Mouse (Mus musculus) heart, adult 9 months (tissue): ENCODE data around the gene BC048403.
A peak's percentile ranks its signal among the peaks of the same experiment; 100 is the strongest.

Experiments used
- DNase-seq, 2 experiments: peaks; one replicate each; pipeline ENCODE4 v3.0.0; 2022; ENCODE audit warnings: low spot score in 2 of 2

The BC048403 gene

DNA sequence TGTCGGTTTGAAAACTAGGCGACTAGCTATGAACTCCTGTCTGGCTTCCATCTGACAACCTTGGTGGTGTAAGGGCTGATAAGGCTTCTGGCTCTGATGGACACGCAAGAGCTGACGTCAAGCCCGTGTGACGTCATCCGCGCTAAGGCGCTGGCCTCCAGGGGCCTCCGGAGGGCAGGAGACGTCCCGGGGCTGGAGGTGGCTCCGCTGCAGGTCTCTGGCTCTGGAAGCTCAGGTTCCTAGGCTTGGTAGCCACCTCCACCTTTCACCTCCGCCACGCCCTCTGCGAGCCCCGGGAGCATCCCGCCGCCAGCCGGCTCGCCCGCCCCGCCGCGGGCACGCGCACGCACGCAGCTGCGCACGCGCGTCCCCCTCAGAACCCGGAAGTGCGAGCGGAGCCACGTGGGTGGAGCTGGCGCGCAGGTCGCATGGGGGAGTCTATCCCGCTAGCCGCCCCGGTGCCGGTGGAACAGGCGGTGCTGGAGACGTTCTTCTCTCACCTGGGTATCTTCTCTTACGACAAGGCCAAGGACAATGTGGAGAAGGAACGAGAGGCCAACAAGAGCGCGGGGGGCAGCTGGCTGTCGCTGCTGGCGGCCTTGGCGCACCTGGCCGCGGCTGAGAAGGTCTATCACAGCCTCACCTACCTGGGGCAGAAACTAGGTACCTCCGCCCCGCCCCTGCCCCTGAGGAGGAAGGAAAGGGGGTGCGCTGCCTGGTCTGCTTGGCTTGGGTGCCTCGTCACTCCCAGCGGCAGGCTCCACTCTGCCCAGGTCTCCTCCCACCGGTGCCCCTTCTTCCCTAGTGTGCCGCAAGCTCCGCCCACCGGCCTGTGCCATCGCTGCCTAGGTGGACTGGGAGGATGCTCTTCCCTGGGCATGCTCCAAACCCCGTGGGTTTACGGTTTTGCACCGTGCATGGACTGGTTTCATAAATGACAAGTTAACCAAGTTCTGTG, at the start of gene BC048403:
BC048403 (plus strand) TSS at position 390 of the 958 bp plus-strand sequence.
- DNase-seq = peak; percentile 86 to 87

GRCm38 (mm10) chr10:121692944-121693579, 46.7 kb upstream of the BC048403 start:
- DNase-seq = no peak

DNA sequence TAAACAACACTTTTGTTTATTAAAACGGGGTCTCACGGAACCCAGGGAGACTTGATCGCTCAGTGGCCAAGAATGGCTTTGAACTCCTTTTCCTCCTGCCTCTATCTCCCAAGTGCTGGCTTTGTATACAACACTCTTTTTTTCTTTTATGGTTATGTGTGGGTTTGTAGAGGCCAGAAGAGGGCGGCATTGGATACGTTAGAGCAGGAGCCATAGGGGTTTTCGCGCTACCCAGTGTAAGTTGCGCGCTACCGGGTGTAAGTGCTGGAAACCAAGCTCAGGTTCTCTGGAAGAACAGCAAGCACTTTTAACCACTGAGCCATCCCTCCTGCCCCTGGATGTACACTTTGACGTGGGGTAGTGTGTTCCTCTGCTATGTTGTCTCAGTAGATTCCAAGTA, 45.2 kb upstream of the BC048403 start:
- DNase-seq = no peak

GRCm38 (mm10) chr10:121701296-121702248, 38.2 kb upstream of the BC048403 start:
- peak in 1 of 2 experiments; percentile 46 for DNase-seq

DNA sequence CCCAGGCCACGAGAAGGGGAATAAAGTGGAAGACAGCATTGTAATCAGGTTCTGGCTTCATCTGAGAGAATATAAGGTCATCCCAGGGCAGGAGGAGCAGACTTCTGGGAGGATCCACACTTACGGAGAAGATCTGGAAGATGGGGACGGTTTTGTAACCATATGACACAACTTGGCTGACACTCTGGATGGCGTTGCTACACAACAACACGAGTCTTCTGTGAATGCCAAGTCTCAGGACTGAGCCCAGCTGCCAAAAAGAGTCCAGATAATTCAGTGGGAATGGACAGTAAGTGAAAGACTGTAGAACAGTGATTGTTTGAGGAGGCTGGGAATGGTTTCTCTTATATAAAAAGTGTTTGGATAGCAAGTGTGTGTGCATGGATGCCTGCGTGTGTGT, 36.1 kb upstream of the BC048403 start:
- peak; percentile 69 to 76 for DNase-seq

DNA sequence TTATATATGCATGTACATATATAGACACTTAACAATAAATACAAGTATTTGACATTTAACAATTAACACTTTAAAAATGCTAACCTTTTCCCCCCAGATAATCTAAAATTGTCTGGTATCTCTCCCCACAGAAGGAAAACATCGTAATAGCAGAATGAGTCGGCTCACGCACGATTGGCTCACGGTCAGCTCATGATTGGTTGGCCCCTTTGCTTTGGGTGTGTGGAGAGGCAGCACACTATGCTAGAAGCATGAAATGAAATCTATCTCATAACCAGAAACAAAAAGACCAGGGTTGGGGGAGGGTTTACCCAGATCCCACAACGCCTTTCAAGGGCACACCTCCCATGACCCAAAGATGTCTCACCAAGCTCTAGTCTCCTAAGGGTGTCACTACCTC, 34.9 kb upstream of the BC048403 start:
- no peak for DNase-seq

- DNase-seq = peak; percentile 48 to 50
Observed at GRCm38 (mm10) chr10:121705399-121706163, 34.2 kb upstream of the BC048403 start.

DNA sequence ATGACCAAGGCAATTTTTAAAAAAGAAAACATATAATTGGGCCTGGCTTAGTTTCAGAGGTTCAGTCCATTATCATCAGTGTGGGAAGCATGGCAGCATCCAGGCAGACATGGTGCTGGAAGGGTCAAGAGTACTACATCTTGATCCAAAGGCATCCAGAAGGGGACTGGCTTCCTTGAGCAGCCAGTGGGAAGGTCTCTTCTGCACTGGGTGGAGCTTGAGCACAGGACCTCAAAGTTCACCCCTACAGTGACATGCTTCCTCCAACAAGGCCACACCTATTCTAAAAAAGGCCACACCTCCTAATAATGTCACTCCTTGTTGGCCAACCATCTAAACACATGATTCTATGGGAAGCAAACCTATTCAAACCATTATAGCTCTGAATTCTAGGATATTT, 22.9 kb upstream of the BC048403 start:
- no peak for DNase-seq

GRCm38 (mm10) chr10:121718896-121719585, 20.7 kb upstream of the BC048403 start:
- no peak for DNase-seq

GRCm38 (mm10) chr10:121720701-121721100, 19.0 kb upstream of the BC048403 start:
- DNase-seq = no peak

DNA sequence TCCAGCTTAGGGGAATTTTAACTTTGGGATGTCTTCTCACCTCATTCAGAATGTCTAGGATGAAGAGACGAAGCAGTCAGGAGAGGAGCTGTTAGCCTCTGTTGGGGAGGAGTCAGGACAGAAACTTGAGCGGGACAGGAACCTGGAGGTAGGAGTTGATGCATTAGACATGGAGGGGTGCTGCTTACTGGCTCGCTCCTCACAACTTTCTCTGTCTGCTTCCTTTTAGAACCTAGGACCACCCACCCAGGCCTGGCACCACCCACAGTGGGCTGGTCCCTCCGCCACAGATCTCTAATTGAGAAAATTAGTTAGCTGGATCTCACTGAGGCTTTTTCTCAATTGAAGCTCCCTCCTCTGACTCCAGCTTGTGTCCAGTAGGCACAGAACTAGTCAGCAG, 13.2 kb upstream of the BC048403 start:
- DNase-seq = no peak

DNA sequence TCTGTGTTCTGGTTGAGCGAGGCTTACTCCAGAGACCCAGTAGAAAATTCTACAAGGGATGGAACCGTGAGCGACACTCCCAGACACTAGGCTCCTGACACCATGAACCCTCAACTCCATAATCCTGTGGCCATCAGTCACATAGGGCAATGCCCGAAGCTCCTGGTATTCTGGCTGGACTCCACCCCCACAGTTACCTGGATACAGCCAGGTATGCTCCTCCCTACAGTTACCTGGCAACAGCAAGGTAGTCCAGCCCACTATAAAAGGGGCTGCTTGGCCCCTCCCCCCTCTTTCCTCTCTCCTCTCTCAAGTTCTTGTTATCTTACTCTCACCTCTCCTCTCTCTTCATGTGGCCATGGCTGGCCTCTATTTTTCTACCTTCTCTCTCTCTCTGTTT, 12.6 kb upstream of the BC048403 start:
- DNase-seq = no peak

DNA sequence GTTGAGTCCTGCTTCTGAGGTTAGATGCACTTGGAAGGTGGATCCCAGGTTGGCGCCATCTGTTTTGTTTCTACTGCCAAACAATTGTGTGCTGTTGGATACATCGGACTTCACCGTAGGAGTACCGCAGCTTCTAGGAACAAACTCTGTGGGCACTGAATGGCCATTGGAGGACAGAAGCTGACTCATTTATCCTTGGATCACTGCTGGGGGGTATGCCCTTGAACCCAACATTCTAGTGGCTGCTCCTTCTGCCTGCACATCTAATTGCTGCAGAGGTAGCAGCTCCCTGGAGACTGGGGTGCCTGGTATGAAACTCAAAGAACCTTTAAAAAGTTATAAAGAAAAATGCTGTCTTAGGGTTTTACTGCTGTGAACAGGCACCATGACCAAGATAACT, 11.5 kb upstream of the BC048403 start:
- no peak for DNase-seq

- DNase-seq = no peak
Observed at GRCm38 (mm10) chr10:121731048-121731725, 8.6 kb upstream of the BC048403 start.

- DNase-seq = no peak
Observed at GRCm38 (mm10) chr10:121732542-121732941, 7.2 kb upstream of the BC048403 start.

DNA sequence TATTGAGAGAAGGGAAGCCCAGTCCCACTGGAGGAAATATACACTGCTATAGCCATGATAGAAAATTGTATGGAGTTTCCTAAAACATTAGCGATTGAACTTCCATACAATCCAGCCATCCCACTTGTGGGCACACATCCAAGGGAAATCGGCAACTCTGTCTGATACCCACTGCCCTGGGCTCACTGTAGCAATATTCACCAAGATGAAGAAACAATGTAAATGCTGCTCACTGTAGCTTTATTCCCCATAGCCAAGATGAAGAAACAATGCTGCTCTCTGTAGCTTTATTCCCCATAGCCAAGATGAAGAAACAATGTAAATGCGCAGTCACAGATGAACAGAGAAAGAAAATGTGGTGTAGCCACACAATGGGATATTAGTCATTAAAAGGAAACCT, 2.5 kb upstream of the BC048403 start:
- DNase-seq = no peak

DNA sequence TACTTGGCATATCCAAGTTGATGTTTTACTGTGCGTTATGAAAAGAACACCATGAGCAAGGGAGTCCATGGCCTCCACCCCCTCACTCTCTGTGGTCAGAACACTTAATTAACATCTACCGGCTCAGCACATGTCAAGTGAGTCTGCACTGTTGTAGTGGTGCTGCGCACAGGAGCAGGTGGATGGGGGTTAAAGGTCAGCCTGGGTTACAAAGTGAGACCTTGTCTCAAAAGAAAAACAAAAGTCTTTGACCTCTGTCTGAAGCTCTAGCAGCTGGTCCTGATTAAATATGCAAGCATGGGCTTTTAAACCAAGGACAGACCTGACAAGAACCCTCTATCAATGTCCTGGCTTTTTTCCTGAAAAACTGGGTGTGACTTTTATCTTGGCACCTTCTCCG, 2.6 kb downstream of the BC048403 start:
- DNase-seq = no peak

- DNase-seq = no peak
Observed at GRCm38 (mm10) chr10:121750175-121750574, 10.4 kb downstream of the BC048403 start.

DNA sequence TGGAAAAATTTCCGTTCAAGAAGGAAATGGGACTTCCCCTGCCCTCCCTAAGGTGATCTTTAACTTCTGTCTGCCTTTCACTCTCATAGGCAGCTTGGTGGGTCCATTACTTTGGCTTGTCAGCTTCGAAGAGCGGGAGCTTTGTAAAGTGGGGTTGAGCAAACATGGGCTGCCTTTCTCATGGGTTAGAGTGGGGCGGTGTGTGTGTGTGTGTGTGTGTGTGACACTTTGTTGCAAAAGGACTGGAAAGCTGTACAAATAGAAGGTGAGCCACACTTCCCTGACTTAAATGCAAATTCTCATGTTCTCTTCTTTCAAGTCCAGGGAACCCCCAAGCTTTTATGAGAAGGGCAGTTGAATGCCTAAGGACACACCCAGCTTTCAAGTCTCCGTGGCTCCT, 14.5 kb downstream of the BC048403 start:
- DNase-seq = no peak

GRCm38 (mm10) chr10:121755822-121756221, 16.1 kb downstream of the BC048403 start:
- DNase-seq = no peak
